Mouse (Mus musculus) cerebellum, postnatal 10 days (tissue): Measurements from ENCODE around the gene Ccdc188.
A peak's percentile ranks its signal among the peaks of the same experiment; 100 is the strongest.

Source experiments
- DNase-seq, 2 experiments: peaks; one replicate each; pipeline ENCODE4 v3.0.0; 2021; ENCODE audit warnings: mixed read lengths in 2 of 2

Ccdc188 gene

GRCm38 (mm10) chr16:18202061-18202460 lies 15.6 kb upstream of the Ccdc188 start:
- no peak for DNase-seq

DNA sequence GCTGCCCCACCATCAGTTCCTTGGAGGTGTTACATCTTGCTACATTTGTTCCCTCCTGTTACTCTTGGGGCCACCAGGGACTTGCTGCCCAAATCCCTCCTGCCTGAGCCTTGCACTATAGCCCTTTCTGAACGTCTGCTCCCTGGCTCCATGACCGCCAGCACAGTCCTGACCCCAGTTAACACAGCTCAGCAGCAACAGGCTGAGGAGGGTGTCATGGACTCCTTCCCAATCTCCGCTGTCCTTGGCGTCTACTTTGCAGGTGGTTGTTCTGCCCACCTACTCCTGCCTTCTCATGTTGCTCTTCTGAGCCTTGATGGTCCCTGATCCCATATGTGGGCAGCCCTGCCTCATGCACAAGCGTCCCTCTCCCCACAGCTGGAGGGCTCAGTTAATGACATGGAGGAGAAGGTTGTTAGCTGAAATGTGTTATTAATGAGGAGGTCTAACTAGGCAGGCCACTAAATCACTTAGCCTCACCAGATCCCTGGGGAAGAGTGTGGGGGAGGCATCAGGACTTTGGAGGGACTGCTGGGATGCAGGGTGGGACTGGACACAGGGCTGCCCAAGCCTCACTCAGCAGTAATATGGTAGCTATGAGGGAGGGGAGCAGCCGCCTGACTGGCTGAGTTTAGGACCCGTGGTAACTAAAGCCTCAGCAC lies 14.1 kb upstream of the Ccdc188 start:
- no peak for DNase-seq

- peak; percentile 93 to 95 for DNase-seq
These were observed 6.8 kb upstream of the Ccdc188 start for GRCm38 (mm10) chr16:18210701-18211416.

- peak; percentile 99 to 100 for DNase-seq
These were observed 6.1 kb upstream of the Ccdc188 start for GRCm38 (mm10) chr16:18211417-18212171.

DNA sequence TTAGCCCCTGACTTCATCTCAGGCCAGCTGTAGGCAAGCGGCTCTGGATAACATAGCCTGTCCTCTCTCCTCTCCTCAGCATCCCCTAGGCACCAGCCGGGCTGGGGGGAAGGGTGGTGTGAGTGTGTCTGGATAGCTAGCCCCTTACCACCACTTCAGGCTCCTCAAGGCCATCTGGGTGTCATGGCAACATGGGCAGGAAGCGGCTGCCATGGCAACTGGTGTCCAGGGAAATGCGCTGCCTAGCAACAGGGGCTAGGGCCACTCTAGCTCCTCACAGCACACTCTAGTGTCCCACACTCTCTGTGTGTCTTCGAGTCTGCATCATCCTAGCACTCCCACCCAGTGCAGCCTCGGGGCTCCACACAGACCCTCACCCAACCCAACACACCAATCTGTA lies 4.0 kb upstream of the Ccdc188 start:
- peak; percentile 86 to 90 for DNase-seq

- DNase-seq, result peak; percentile 52 to 64
These were observed 2.8 kb upstream of the Ccdc188 start for GRCm38 (mm10) chr16:18214858-18215257.

DNA sequence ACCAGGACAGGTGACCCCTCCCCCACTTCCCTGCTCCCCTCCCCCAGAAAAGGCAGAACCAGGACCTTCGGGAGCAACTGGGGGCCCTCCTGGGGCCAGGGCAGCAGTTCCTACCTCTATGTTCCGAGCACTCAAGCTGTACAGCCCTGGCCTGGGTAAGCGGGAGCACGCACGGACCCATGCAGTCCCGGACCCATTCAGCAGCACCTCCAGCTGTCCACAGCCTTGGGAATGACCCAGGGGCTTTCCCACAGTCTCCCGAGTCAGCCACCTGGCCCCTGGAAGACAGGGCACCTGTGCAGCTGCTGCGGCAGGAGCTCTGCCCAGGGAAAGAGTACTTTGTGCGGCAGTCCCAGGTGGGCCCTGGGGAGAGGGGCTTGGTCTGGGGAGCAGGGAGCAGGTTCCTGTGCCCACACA lies 909 bp downstream of the Ccdc188 start:
- DNase-seq, result no peak

DNA sequence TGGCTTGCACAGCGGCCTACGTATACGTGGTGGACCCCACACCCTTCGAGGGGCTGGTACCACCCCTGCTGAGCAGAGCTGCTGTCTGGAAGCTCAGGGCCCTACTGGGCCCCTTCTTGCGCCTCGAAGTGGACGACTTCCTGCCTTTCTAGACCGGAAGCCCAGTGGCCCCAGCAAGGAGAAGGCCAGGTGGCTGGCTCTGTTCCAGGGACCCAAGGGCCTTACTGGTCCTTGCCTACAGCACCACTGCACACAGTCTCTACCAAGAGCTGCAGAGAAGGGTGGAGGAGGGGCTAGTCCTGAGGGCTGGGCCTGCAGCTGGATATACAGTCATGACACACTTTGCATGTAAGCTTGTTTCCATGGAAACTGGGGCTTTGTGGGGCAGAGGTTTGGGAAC lies 2.3 kb downstream of the Ccdc188 start:
- peak in 1 of 2 experiments; percentile 50 for DNase-seq

- DNase-seq, result no peak
These were observed 3.3 kb downstream of the Ccdc188 start for GRCm38 (mm10) chr16:18220856-18221542.

GRCm38 (mm10) chr16:18221543-18221898 lies 3.8 kb downstream of the Ccdc188 start:
- DNase-seq, result no peak

DNA sequence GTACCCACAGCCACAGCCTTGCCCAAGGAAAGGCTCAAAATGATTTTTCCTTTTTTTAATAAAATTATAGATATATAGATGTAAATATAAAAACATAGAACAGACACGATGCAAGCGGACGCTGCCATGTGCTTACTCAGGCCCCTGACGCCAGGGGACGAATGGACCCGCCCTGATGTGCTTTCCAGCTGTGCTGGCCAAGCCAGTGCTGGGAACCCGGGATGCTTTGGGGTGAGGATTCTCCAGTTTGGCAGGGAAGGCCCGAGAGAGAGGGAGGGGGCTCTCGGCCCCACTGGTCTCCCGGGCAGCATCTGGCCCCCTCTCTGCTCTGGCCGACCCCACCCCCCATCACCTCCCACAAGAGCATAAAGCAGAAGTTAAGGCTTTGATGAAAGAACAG lies 4.5 kb downstream of the Ccdc188 start:
- DNase-seq, result no peak

GRCm38 (mm10) chr16:18227187-18227586 lies 9.5 kb downstream of the Ccdc188 start:
- no peak for DNase-seq

- DNase-seq, result no peak
These were observed 10.3 kb downstream of the Ccdc188 start for GRCm38 (mm10) chr16:18227897-18228422.

GRCm38 (mm10) chr16:18228856-18229255 lies 11.2 kb downstream of the Ccdc188 start:
- DNase-seq, result peak; percentile 85 to 87

- peak; percentile 58 to 69 for DNase-seq
These were observed 11.9 kb downstream of the Ccdc188 start for GRCm38 (mm10) chr16:18229622-18230021.

- DNase-seq, result no peak
These were observed 12.9 kb downstream of the Ccdc188 start for GRCm38 (mm10) chr16:18230617-18231016.

DNA sequence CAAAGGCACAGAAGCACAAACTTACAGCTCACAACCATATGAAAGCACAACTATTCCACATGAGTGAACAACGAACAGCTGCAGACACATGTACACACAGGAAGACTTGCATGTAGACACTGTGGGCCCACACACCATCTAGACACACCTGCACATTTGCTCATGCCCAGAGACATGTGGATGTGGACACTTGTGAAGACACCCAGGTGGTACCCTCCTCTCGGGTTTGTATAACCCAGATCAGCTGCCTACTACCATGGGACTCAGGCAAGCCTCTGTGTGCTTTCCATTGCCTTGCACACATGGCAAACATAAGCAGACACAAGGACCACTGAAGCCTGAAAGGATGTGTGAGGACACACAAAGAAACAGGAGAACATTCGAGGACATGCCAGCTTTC lies 13.4 kb downstream of the Ccdc188 start:
- no peak for DNase-seq

- DNase-seq, result no peak
These were observed 13.8 kb downstream of the Ccdc188 start for GRCm38 (mm10) chr16:18231451-18231850.

GRCm38 (mm10) chr16:18233451-18233850 lies 15.8 kb downstream of the Ccdc188 start:
- no peak for DNase-seq

DNA sequence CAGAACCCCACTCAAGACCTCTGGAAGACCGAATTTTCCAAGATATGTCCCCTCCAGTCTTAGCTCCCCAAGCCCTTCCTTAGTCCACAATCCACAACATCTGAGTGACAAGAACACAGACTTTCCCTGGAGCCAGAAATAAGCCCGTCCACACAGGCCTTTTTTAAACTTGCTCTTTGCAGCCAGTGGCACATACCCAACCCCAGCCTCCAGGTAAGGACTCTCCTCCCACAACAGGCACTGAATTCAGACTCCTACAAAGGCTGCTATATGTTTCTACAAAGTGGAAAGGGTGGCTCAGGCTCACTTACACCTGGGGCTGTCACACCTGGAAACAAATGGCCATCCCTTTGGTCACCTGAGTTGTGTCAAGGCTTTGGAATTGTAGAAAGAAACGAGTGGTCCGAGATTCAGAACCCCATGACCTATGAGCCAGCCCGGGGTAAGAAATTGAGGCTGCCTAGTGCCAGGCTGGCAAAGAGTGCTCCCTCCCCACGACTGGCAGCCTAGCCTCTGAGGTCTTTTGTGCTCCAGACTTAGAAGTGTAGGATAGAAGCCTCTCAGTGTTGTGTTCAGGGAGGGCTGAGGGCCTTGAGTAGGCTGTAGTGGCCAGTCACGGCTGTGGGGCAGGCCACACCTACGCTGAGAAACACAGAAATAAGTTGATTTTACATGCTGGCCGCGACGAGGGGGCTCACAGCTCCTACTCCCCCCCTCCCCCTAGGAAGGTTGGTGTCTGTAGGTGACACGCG lies 16.4 kb downstream of the Ccdc188 start:
- DNase-seq, result no peak

- peak; percentile 86 to 92 for DNase-seq
These were observed 17.2 kb downstream of the Ccdc188 start, which contains the start of gene Zdhhc8 for GRCm38 (mm10) chr16:18234671-18235388. Gene Zdhhc8 (minus strand): TSS chr16:18235136.
